Mouse (Mus musculus) neural tube, embryonic 15.5 days (tissue): ENCODE measurements around the gene Efcab12. TPM values are rescaled to one million over a fixed set of nuclear protein-coding genes. Genes with fewer than 3 reads are reported as not detected.

ENCODE experiments used
- ATAC-seq: fragments of 200-750 bp; cut with Nextera tagmentation; 2 replicates; pipeline ENCODE4 v1.8.0; 2017; ENCODE audit warnings: mild to moderate bottlenecking, moderate TSS enrichment, moderate library complexity; ENCODE audit not compliant: low FRiP score
- H3K27ac ChIP-seq: fragments of 300-500 bp; sonication (generic); replicated peaks from 2 replicates; pipeline ENCODE4 v1.5.1; 2015; ENCODE audit warnings: mild to moderate bottlenecking, inconsistent platforms
- H3K27me3 ChIP-seq: fragments of 300-500 bp; sonication (generic); replicated peaks from 2 replicates; pipeline ENCODE4 v1.6.1; 2015; ENCODE audit warnings: inconsistent platforms
- H3K36me3 ChIP-seq: fragments of 300-500 bp; sonication (generic); 2 replicates; pipeline ENCODE4 v1.6.1; 2015; ENCODE audit warnings: inconsistent platforms
- H3K4me1 ChIP-seq: fragments of 300-500 bp; sonication (generic); 2 replicates; pipeline ENCODE4 v1.6.1; 2015; ENCODE audit warnings: inconsistent platforms
- H3K4me2 ChIP-seq: fragments of 300-500 bp; sonication (generic); 2 replicates; pipeline ENCODE4 v1.6.1; 2015; ENCODE audit warnings: inconsistent platforms, mild to moderate bottlenecking, moderate library complexity
- H3K4me3 ChIP-seq: fragments of 300-500 bp; sonication (generic); replicated peaks from 2 replicates; pipeline ENCODE4 v1.5.1; 2015; ENCODE audit warnings: mild to moderate bottlenecking, inconsistent platforms
- H3K9ac ChIP-seq: fragments of 300-500 bp; sonication (generic); replicated peaks from 2 replicates; pipeline ENCODE4 v1.6.1; 2015; ENCODE audit warnings: mild to moderate bottlenecking, inconsistent platforms
- H3K9me3 ChIP-seq: fragments of 300-500 bp; sonication (generic); replicated peaks from 2 replicates; pipeline ENCODE4 v1.6.1; 2016; ENCODE audit warnings: inconsistent platforms
- WGBS: fragments of 180-500 bp; shearing (Covaris S2); methylation state at CpG from one replicate; pipeline ENCODE4 v1.1.7; 2015; ENCODE audit warnings: mixed read lengths; 5-methylcytosine and 5-hydroxymethylcytosine counted together
- polyA plus RNA-seq: library from polyadenylated mRNA; unstranded; fragments of >200 nt; fragmentation: Nextera tagmentation; extraction: Ambion mirVana; gene quantifications from 2 replicates; pipeline ENCODE4 v1.2.1, GENCODE M21; 2015

Gene Efcab12
- polyA plus RNA-seq, 1 experiment from 2014 or later: 3.0 TPM

- Histone ChIP-seq H3K27me3 (no peaks in the 10 kb centered on the region), H3K9me3 (no peaks in the 10 kb centered on the region), H3K4me2 (peak within 1 kb of the TSS; percentile 87), H3K9ac (peak within 1 kb of the TSS; percentile 77), H3K4me3 (peak within 1 kb of the TSS; percentile 69), H3K36me3 (no peaks in the 10 kb centered on the region), H3K27ac (peak within 1 kb of the TSS; percentile 69), H3K4me1 (peaks cover 34% of the 10 kb centered on the region)
- ATAC-seq: peak; percentile 86
- under 1% methylated on average over 23 of the region's 28 CpGs for WGBS
Measured at GRCm38 (mm10) chr6:115774501-115774921, 63.7 kb downstream of the Efcab12 start, which contains the start of gene Cand2. Cand2 (plus strand) TSS chr6:115774538.

- peaks cover 34% of the 10 kb centered on the region for H3K4me1 ChIP-seq
- H3K4me3 ChIP-seq: peak overlapping the region; percentile 69
- peak; percentile 84 for ATAC-seq
- H3K27ac ChIP-seq: peak overlapping the region; percentile 69
- H3K9ac ChIP-seq: peak overlapping the region; percentile 51
- H3K27me3 ChIP-seq: no peaks in the 10 kb centered on the region
- no peaks in the 10 kb centered on the region for H3K36me3 ChIP-seq
- H3K4me2 ChIP-seq: peak overlapping the region; percentile 87
- WGBS: under 1% methylated on average over 14 of the region's 14 CpGs
- H3K9me3 ChIP-seq: no peaks in the 10 kb centered on the region
Measured at GRCm38 (mm10) chr6:115773966-115774413, 64.2 kb downstream of the Efcab12 start.

- H3K27ac ChIP-seq: no peak overlapping the region
- peaks cover 34% of the 10 kb centered on the region for H3K4me1 ChIP-seq
- no peak overlapping the region for H3K9ac ChIP-seq
- no peaks in the 10 kb centered on the region for H3K27me3 ChIP-seq
- no peaks in the 10 kb centered on the region for H3K9me3 ChIP-seq
- no peak for ATAC-seq
- no peak overlapping the region for H3K4me3 ChIP-seq
- no peaks in the 10 kb centered on the region for H3K36me3 ChIP-seq
- H3K4me2 ChIP-seq: no peak overlapping the region
- 78% methylated on average over 1 of the region's 1 CpGs for WGBS
Measured at GRCm38 (mm10) chr6:115772604-115773003, 65.6 kb downstream of the Efcab12 start.

- H3K36me3 ChIP-seq: no peaks in the 10 kb centered on the region
- H3K9me3 ChIP-seq: no peaks in the 10 kb centered on the region
- H3K27me3 ChIP-seq: no peaks in the 10 kb centered on the region
- no peak overlapping the region for H3K27ac ChIP-seq
- H3K4me2 ChIP-seq: no peak overlapping the region
- ATAC-seq: no peak
- peaks cover 34% of the 10 kb centered on the region for H3K4me1 ChIP-seq
- H3K4me3 ChIP-seq: no peak overlapping the region
- no peak overlapping the region for H3K9ac ChIP-seq
- WGBS: 81% methylated on average over 6 of the region's 6 CpGs
Measured at GRCm38 (mm10) chr6:115772201-115772600, 66.0 kb downstream of the Efcab12 start.

GRCm38 (mm10) chr6:115770852-115771251 is 67.4 kb downstream of the Efcab12 start:
- Histone ChIP-seq H3K4me2 (no peak overlapping the region), H3K9ac (no peak overlapping the region), H3K36me3 (no peaks in the 10 kb centered on the region), H3K4me1 (peaks cover 20% of the 10 kb centered on the region), H3K4me3 (no peak overlapping the region), H3K9me3 (no peaks in the 10 kb centered on the region), H3K27ac (no peak overlapping the region), H3K27me3 (no peaks in the 10 kb centered on the region)
- WGBS: 78% methylated on average over 4 of the region's 4 CpGs
- ATAC-seq: no peak

- Histone ChIP-seq H3K9me3 (no peaks in the 10 kb centered on the region), H3K4me3 (no peak overlapping the region), H3K4me1 (peaks cover 14% of the 10 kb centered on the region), H3K4me2 (no peak overlapping the region), H3K9ac (no peak overlapping the region), H3K27me3 (no peaks in the 10 kb centered on the region), H3K27ac (no peak overlapping the region), H3K36me3 (no peaks in the 10 kb centered on the region)
- no peak for ATAC-seq
- 87% methylated on average over 20 of the region's 20 CpGs for WGBS
Measured at GRCm38 (mm10) chr6:115770059-115770670, 68.0 kb downstream of the Efcab12 start.

- WGBS: 87% methylated on average over 4 of the region's 4 CpGs
- Histone ChIP-seq H3K4me2 (no peak overlapping the region), H3K9ac (no peak overlapping the region), H3K27me3 (no peaks in the 10 kb centered on the region), H3K4me1 (peaks cover 13% of the 10 kb centered on the region), H3K9me3 (no peaks in the 10 kb centered on the region), H3K27ac (no peak overlapping the region), H3K36me3 (no peaks in the 10 kb centered on the region), H3K4me3 (no peak overlapping the region)
- ATAC-seq: no peak
Measured at GRCm38 (mm10) chr6:115768207-115768606, 70.0 kb downstream of the Efcab12 start.

- WGBS: 43% methylated on average over 9 of the region's 9 CpGs
- Histone ChIP-seq H3K9me3 (no peaks in the 10 kb centered on the region), H3K4me2 (no peak overlapping the region), H3K27me3 (no peaks in the 10 kb centered on the region), H3K27ac (no peak overlapping the region), H3K36me3 (no peaks in the 10 kb centered on the region), H3K4me1 (peaks cover 18% of the 10 kb centered on the region), H3K9ac (no peak overlapping the region), H3K4me3 (no peak overlapping the region)
- no peak for ATAC-seq
Measured at GRCm38 (mm10) chr6:115767357-115767756, 70.9 kb downstream of the Efcab12 start.

GRCm38 (mm10) chr6:115764179-115764578 is 74.0 kb downstream of the Efcab12 start:
- no peaks in the 10 kb centered on the region for H3K9me3 ChIP-seq
- peak overlapping the region; percentile 84 for H3K27ac ChIP-seq
- WGBS: 6% methylated on average over 7 of the region's 7 CpGs
- H3K9ac ChIP-seq: no peak overlapping the region
- H3K4me1 ChIP-seq: peaks cover 23% of the 10 kb centered on the region
- H3K36me3 ChIP-seq: no peaks in the 10 kb centered on the region
- no peaks in the 10 kb centered on the region for H3K27me3 ChIP-seq
- H3K4me3 ChIP-seq: no peak overlapping the region
- H3K4me2 ChIP-seq: peak overlapping the region; percentile 19; the same call in 1 of the 2 replicates
- ATAC-seq: peak; percentile 88

- Histone ChIP-seq H3K4me2 (peak within 1 kb of the TSS; percentile 15; the same call in 1 of the 2 replicates), H3K27ac (peak within 1 kb of the TSS; percentile 48; the same call in 1 of the 2 replicates), H3K4me1 (peaks cover 25% of the 10 kb centered on the region), H3K9ac (no peak within 1 kb of the TSS), H3K36me3 (no peaks in the 10 kb centered on the region), H3K27me3 (no peaks in the 10 kb centered on the region), H3K9me3 (no peaks in the 10 kb centered on the region), H3K4me3 (no peak within 1 kb of the TSS)
- ATAC-seq: no peak
- WGBS: 2% methylated on average over 9 of the region's 9 CpGs
Measured at GRCm38 (mm10) chr6:115761995-115762756, 76.0 kb downstream of the Efcab12 start, which contains the start of gene Tmem40. Tmem40 (minus strand) TSS chr6:115762410.

GRCm38 (mm10) chr6:115760982-115761381 is 77.2 kb downstream of the Efcab12 start:
- Histone ChIP-seq H3K9me3 (no peaks in the 10 kb centered on the region), H3K27me3 (no peaks in the 10 kb centered on the region), H3K4me2 (no peak overlapping the region), H3K4me1 (peaks cover 25% of the 10 kb centered on the region), H3K36me3 (no peaks in the 10 kb centered on the region), H3K4me3 (no peak overlapping the region), H3K27ac (no peak overlapping the region), H3K9ac (no peak overlapping the region)
- WGBS: 68% methylated on average over 4 of the region's 4 CpGs
- no peak for ATAC-seq
